Mouse (Mus musculus): ENCODE measurements around the gene Serpinb1a.

Serpinb1a gene

GRCm38 (mm10) chr13:32833237-32833636 is 17.7 kb downstream of the Serpinb1a start:
- no peak for DNase-seq

DNA sequence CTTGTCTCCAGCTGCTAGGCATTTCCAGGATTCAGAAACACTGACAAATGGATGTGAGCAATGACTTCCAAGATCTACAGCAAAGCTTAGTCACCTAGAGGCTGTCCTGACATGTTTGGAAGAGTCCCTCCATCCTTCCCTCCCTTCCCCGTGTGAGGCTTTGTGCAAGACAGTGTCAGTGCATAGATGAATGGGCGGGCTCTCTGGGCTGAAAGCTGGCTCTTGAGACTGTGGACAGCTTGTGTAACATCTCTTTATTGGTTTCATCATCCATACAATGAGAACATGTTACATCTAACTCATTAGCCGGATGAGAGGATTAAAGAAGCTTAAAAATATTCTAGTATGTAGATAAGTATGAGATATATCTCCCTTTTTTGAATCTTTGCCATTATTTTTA is 18.2 kb downstream of the Serpinb1a start:
- no peak for DNase-seq

DNA sequence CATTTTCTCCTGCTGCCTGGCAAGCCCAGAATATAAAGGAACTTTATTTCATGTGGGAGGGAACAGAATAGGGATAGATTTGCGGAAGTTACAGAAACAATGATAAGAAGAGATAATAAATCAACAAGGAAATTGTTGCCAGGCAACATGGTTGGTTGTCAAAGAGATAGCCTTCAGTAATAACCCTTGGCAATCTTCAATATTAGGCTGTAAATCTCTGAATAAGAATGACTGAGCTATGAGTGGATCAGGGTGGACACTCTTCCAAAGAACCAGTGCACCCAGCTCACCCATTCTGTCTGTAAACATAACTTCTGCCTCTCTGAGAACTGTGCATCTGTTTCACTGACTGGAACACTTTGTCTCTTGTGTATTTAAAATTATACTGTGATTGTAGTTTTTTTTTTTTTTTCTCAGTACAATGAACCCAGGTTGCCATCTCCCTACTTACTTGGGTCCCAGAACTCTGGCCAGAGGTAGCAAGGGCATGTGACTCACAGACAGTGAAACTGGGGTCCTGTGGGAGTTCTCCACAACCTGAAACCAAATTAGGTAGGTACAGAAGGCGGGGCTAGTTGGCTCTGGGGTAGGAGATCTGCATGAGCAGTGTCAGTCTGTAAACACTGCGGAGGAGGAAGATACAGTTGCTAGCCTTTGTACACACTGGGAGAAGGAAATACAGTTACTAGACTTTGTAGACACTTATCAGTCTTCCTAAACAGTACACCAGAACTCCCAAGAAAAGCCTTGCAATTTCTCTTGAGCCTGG is 19.3 kb downstream of the Serpinb1a start:
- DNase-seq, result no peak

- no peak for DNase-seq
Measured at GRCm38 (mm10) chr13:32828886-32829285, 22.1 kb downstream of the Serpinb1a start.

GRCm38 (mm10) chr13:32827951-32828350 is 23.0 kb downstream of the Serpinb1a start:
- peak; percentile 53 for DNase-seq

DNA sequence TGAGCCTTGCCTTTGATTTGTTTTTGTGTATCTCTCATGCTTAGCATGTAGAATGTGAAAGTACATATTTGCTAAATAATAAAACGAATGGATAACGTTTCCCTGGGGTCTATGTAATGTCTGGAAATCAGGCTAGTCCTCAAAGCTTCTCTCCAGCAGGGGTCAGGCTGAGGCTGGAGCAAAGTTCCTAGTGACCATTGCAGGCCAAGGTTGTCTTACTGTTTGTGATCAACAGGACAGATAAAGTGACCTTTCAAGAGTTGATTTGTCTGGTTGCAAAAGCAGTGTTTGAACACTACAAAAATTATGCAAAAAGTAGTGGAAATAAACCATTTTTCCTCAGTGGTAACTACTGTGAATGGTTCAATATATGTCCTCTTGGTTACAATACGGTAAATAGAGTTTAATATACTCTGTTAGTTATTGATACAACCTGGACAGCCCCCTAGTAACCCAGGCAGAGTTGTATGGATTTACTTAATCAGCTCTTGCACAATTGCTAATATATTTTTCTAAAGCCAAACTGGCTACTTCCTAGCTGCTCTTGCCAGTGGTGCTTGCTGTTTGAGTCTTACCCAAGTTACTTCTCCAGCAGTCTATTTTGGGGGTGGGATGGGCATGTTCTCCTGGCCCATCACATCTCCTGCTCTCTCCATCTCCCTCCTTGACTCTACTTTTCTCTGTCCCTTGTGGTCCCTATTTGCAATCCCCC is 23.7 kb downstream of the Serpinb1a start:
- DNase-seq, result no peak

DNA sequence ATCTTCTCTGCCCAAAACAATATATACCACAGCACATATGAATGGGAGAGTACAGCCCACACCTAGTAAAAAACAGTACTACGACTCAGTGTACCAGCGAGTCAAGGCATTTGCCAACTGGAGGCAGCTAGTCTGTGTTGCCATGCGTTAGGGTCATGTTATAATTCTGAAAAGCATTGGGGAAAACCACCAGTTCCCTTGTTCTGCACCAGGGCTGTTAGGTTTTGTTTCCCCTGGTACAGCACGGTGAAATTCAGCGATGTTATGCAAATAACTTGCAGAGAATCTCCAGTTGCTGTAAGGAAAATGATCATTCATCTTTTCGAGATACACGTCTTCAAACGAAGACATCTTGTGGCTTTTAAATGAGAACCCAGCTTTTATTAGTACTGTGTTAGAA is 25.4 kb downstream of the Serpinb1a start:
- no peak for DNase-seq

- DNase-seq, result no peak
Measured at GRCm38 (mm10) chr13:32824377-32825330, 26.3 kb downstream of the Serpinb1a start.

GRCm38 (mm10) chr13:32823126-32823525 is 27.9 kb downstream of the Serpinb1a start:
- DNase-seq, result no peak

GRCm38 (mm10) chr13:32821671-32822070 is 29.3 kb downstream of the Serpinb1a start:
- DNase-seq, result no peak

- no peak for DNase-seq
Measured at GRCm38 (mm10) chr13:32819926-32820325, 31.1 kb downstream of the Serpinb1a start.

DNA sequence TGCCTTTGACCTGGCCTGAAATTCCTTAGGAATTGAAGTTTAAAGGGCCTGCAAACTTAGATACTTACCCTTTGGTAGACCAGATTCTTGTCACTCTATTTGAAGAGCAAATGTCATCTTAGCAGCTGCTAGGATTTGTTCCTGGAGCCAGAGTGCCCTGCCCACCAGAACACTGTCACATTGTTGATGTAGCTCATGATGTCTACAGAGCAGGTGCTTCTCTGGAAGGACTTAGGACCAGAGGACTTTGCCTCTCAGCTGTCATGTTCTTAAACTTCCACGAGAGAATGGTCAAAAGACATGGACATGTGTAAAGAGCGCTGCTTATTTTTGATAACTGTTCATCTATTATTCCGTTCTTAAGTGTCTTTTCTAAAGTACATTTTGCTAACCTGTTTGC is 31.7 kb downstream of the Serpinb1a start:
- no peak for DNase-seq

DNA sequence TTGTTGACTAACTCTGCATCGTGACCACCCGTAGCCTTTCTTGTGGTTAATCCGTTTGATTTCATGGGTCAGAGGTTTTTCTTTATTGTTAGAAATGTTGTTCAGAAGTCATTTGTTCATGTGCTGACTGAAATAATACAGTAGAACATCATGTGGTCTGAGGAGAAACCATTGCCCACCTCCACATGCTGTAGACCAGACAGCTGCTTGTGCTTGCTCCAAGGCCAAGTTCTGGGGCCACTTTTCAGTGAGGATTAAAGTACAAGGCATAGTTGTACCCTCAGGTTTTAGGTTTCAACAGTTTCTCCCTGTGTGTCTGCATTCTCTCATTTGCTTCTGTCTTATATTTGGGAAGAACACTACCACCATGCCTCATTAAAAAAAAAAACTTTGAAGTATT is 43.4 kb downstream of the Serpinb1a start:
- no peak for DNase-seq

DNA sequence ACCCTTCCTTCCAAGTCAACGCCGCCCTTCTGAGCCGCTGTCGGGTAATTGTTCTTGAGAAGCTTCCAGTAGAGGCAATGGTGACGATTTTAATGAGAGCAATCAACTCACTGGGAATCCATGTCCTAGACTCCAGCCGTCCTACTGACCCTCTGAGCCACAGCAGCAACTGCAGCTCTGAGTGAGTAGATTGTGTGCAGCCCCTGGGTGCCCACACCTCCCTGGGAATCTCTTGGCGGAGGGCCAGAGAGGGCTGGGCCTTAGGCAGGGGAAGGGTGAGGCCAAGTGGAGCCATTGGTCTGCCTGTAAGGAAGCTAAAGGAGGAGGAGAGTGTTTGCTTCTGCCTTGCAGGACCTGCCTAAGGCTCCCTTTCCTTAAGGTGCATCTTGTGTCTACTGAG is 44.2 kb downstream of the Serpinb1a start:
- peak in 1 of 2 experiments; percentile 14 for DNase-seq

DNA sequence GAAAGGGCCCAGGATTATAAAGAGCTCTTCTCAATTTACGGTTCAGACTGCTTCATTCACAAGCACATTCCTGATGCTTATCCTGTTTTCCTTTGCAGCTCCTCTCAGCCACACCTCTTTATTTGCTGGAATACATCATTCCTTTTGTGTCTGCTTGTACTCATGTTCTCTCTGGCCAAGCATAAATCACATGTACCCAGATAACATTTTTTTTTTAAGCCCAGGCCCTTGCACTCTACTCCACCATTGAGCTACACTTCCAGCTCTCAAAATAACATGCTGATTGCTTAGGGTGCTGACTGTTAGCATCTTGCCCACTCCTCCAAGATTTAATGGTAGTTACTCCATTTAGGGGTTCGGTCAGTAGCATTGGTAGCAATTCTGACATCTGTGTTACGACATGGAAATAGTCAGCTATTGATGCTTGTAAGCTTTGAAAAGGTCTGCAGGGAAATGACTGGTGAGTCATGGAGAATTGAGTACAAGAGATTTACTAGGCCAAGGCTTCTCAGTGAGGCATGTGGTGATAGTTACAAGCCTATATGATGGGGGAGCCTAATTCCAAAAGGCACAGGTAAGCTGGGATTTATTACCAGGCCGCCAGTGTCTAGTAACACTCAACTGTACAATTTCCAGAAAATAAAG is 47.2 kb downstream of the Serpinb1a start:
- DNase-seq, result no peak

DNA sequence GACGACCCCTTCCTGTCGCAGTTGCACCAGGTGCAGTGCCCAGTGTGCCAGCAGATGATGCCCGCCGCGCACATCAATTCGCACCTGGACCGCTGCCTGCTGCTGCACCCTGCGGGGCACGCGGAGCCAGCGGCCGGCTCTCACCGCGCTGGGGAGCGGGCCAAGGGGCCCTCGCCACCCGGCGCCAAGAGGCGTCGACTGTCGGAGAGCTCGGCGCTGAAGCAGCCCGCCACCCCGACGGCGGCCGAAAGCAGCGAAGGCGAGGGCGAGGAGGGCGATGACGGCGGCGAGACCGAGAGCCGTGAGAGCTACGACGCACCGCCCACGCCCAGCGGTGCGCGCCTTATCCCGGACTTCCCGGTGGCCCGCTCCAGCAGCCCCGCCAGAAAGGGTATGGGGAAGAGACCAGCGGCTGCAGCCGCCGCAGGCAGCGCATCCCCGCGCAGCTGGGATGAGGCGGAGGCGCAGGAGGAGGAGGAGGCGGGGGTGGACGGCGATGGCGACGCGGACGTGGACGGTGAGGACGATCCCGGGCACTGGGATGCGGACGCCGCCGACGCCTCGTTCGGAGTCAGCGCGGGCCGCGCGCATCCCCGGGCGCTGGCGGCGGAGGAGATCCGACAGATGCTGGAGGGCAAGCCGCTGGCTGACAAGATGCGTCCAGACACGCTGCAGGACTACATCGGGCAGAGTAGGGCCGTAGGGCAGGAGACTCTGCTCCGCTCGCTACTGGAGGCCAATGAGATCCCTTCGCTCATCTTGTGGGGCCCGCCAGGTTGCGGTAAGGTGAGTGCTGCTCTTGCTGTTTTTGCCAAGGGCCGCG is 48.5 kb downstream of the Serpinb1a start, which contains the start of gene D930007J09Rik:
Gene D930007J09Rik, minus strand, starts transcription at position 591 of the 823 bp plus-strand sequence.
- DNase-seq, result peak; percentile 46 to 48

GRCm38 (mm10) chr13:32801693-32802221 is 49.2 kb downstream of the Serpinb1a start, which contains the start of gene Wrnip1:
TSS of gene Wrnip1 (plus strand) at chr13:32802038.
- peak; percentile 96 to 97 for DNase-seq

DNA sequence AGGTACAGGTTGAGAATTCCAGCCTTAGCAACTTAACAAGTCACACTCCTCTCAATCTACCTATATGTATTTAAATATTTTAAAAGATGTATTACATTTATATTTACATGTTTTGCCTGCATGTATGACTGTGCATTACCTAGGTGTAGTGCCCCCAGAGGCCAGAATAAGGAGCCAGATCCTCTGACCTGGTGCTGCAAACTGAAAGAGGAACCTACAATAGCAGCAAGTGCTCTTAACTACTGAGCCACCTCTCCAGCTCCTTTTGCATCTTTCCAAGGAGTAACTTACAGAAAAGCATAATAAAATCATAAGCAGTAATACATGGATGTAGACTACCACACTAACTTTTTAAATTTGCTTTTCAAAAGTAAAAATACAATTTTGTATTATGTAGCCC is 50.1 kb downstream of the Serpinb1a start:
- DNase-seq, result no peak

GRCm38 (mm10) chr13:32799131-32799530 is 51.9 kb downstream of the Serpinb1a start:
- DNase-seq, result no peak

DNA sequence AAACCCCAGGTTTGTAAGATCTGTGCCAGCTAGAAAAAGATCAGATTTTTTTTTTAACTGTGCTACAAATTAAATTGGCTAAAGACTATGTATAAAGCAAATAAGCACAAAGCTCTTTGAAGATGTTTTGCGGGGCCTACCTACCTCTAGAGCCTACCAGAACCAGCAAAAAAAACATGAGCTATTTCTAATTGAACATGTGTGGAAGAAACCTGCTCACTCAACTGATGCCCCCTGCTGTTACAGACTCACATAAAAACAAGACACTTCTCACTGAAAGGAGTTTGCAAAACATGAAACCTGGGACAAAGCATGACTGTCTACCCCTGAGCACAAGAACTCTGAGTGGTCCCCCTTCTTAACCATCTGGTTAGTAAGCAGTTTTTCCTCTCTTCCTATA is 53.9 kb downstream of the Serpinb1a start:
- DNase-seq, result no peak

DNA sequence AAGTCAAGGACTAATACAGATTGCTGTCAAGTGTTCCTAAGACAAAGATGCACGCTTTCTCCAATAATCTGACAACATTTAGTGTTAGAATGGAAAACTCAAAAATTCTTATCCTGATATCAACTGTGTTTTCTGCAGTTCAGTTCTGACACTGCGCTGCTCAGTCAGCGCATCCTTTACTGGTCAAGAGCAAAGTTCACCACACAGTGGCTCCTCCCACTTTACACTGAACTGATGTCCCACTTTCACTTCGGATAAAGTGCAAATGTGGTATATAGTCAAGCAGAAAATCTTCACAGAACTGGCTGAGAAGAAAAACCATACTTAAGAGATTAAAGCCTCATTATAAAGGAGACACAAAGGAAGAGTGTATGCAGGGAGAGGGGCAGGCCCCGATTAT is 55.8 kb downstream of the Serpinb1a start:
- no peak for DNase-seq
